Mouse (Mus musculus) CD4-positive, CD25-positive, alpha-beta regulatory T cell, adult 4 months (primary cell): Measurements from ENCODE around the gene Btbd11. TPM values are rescaled to one million over a fixed set of nuclear protein-coding genes. Genes with fewer than 3 reads are reported as not detected.

ENCODE experiments used
- ATAC-seq: one replicate; pipeline ENCODE4 v1.8.0; 2017
- polyA plus RNA-seq, 2 experiments: library from polyadenylated mRNA; unstranded; fragments of 100-300 nt; shearing (Covaris generic); gene quantifications; one replicate each; pipeline ENCODE4 v1.2.1; 2017

Btbd11 gene
- polyA plus RNA-seq, 2 experiments from 2014 or later: 3.6 to 5.6 TPM

DNA sequence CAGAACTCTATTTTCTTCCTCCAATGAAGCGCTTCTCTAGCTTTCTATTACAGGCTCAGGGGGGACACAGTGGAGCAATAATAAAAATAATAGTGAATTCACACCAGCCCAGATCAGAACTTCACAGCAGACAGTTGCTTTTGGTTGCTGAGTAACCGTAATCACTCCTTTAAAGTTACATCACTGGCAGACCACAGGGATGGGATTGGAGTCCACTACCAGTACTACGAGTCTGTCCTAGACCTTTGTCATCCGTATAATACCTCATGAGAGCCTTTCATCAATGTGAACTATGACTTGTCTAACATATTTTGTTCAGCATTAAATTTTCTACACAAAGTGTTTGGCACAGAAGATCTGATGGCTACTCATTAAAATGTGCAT, 35.0 kb downstream of the Btbd11 start:
- ATAC-seq: no peak

DNA sequence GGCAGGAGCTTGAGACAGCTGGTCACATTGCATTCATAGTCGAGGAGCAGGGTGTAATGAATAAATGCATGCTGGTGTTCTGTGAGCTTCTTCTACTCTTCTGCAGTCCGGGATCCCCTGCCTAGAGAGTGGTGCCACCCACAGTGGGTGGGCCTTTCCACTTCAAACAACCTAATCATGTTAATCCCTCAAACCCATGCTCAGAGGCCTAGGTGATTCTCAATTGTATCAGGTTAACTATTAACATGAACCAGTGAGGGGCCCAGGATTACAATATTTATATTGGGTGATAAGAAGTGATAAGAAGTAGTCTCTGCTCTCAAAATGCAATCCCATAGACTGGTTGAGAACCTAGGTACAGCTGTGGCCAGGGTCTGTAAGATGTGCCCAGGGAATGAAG, 39.1 kb downstream of the Btbd11 start:
- no peak for ATAC-seq

DNA sequence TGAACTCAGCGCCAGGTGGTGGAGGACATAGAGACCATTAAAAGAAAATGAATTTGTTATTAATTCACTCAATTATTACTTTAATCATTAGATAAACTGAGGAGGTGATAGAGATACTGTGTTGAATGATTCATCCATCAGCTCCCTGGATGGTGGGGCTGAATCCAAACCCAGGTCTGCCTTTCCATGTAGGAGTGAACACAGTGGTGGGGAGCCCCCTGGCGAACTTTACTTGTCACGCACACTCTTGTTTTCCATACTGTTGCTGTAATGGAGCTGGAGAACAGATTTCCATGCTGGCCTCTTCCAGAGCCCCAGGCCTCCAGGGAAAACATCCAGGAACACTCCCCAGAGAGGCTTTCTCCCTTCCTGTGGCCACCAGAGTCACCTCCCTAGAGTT, 50.6 kb downstream of the Btbd11 start:
- no peak for ATAC-seq

DNA sequence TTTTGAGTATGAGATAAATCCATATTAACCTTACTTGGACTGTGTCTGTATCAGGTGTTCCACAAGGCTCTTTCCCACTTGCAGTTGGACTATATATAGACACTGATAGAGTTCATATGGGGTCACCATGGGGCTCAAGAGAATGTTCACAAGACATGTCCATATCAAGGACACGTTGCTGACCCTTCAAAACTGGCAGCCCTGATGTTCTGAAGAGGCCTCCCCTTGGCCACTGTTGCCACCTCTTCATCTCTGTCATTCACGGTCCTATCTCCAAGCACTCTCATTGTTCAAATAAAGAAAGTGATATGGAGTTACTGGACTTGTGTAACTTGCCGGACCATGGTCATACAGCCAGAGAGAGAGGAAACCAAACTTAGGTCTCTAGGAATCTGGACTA, 56.8 kb downstream of the Btbd11 start:
- no peak for ATAC-seq

DNA sequence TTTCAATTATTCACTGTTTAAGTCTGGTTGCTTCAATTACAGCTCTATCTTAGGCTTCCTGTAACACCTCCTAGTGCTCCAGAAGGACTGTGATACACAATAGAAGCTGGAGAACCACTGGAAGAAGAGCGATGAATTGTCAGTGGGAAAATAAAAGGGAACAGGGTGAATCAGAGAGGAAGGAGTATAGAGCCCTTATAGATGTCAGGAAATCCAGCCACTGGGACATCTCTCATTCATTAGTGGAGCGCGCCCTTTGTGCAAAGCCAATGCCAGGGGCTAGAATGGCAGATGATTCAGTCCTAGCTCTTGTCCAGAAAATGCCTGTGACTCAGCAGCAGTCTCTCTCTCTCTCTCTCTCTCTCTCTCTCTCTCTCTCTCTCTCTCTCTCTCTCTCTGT, 59.3 kb downstream of the Btbd11 start:
- no peak for ATAC-seq

DNA sequence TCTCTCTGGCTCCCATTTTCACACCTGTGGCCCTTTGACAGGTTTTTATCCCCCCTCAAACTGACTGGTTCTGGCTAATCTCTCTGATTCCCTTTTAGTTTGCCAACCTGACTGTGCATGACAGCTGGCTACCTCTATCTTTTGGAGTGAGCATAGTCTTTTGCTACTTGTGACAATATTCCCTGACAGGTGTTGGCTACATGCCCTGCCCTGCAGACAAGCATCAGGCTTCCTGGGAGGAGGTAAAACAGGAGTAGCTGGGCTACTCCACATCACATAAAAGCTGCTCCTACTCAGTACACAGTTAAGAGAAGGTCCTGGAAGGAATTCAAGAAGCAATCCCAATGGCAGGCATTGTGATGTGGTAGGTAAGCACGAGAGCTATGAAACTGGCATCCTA, 60.1 kb downstream of the Btbd11 start:
- no peak for ATAC-seq

DNA sequence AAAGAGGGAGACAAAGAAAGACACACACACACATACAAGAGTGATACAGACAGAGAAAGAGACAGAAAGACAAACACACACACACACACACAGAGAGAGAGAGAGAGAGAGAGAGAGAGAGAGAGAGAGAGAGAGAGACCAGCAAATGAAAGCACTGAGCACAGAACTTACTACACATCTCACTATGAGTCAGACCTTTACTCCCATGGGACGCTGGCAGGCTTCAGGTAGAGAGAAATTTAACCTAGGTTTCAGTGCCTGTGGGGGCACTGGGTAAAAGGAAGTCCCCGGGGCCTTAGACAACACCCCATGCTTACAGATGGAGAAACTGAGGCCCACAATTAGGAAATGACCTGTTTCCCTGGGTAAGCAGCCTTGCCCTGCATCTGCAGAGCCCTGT, 61.3 kb downstream of the Btbd11 start:
- no peak for ATAC-seq

DNA sequence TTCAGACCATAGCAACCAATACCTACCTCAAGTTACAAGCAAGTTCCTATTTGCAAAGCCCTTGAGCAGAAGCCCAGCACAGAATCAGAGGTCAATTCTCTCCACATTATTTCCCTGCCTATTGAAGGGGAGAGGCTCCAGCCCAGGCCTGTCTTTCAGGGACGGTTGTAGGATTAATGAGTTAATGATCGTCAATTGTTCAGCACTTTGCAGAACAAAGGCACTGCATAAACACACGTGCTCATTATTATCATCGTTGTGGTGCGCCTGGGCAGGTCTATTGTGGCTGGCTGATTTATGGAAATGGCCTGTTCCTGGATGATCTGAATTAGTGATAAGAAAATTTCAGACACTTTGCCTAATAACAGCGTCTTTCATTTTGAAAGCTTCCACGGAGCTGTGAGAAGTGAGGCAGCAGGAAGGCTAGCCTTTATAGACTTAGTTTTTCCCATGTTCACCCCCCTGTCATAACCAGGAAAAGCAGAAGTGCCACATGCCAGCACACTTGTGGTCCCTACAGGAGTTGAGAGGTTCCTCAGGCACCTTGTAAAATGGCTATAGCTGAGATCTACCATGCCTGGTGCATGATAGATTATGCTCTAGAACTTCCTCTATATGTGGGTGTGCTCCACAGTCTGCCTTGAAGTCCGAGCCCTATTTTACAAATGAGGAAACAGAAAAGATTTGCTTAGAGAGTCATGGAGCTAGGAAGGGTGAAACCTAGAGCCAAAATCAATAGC, 65.2 kb downstream of the Btbd11 start:
- ATAC-seq: no peak

DNA sequence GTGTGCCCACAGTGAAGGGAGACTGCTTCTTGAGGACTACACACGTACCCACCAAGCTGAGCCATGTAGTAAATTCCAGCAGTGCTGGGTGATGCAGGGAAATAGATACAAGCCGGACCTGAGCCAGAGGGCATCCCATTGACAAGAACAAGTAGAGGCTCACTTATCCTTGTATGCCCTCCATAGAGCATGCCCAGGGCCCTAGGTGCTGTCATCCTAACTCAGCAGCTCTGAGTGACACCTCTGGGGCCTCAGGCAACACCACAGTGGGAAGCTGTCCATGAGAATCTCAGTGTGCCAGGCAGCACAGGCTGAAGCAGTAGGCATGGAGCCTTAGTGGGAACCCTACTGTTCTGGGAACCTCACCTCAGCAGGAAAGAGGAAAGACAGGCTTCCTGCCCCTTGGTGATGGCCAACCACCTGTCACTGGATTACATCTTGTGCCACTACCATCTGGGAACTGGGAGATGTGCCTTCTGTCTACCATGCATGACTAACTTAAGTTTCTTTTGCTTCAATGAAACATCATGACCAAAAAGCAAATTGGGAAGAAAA, 66.7 kb downstream of the Btbd11 start:
- no peak for ATAC-seq

DNA sequence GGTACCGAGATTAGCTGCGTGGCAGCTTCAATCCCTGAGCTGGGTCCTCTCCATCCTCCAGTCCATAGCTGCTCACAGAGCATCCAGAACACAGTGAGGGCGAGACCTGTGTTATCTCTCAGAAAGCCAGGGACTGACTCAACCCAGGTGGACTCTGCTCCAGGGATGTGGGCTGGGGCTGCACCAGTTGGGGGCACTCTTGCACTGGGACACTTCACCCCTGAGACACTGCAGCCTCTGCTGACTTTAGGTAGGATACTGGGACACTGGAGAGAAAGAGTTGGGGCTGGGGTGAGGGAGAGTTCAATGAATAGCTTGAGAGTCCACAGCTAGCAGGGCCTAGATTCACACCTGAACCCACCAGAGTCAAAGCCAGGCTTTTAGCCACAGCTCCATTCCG, 69.4 kb downstream of the Btbd11 start:
- ATAC-seq: no peak

DNA sequence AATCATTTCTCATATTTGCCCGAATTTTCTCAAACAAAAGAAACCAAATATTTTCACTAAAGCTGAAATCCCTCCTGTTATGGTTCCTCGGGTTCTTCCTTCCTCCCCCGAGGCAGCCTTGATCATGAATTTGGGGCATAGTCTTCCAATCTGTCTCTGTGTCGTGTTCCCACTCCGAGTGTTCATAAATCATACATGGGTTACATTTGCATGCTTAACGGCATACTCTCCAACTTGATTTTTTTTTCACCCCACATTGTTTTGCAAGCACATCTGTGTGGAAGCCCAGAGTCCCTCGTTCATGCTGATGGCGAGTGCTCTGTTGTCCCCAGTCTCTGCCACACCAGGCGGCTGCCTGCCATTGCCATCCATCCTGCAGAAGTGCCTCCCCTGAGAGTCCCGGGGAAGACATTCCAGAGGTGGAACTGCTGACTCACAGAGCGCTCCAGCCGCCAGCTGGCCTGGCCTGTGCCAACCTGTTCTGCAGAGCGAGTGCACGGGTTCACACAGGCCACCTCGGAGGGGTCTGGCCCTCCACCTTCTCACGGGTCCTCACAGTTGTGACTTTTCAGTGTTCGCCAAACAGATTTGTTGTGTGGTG, 72.2 kb downstream of the Btbd11 start:
- no peak for ATAC-seq

DNA sequence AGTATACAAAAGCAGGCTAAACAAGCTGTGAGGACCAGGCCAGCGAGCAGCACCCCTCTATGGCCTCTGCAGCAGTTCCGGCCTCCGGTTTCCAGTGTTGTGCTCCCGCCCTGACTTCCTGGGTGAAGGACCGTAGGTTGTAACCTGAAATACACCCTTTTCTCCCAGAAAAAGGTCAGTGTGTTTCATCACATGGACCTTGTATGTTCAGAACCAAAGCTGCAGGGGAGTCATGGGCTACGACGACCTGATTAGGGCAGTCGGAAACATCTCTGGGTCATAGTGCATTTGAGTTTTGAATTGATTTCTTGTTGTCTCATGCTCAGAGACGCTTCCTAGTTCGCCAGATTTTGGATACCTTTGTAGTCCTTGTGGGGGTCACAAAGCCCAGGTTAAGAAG, 74.1 kb downstream of the Btbd11 start:
- ATAC-seq: no peak

DNA sequence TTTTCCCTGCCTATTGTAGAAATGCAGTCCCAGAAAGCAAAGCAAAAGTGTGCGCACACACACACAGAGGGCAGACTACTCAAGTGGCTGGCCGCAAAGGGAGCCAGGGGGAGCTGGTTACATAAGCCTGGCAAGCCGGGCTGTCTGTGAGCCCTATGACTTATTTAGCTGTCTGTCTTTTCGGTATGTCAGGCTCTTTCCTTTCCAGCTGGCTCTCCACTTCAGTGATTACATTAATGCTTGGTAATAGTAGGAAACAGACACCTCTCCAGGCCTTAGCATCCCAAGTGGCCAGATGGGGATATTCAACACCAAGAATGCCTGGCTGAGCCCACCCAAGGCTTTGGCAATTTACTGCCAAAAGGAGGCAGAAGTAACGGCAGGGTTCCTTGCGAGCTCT, 77.5 kb downstream of the Btbd11 start:
- no peak for ATAC-seq

DNA sequence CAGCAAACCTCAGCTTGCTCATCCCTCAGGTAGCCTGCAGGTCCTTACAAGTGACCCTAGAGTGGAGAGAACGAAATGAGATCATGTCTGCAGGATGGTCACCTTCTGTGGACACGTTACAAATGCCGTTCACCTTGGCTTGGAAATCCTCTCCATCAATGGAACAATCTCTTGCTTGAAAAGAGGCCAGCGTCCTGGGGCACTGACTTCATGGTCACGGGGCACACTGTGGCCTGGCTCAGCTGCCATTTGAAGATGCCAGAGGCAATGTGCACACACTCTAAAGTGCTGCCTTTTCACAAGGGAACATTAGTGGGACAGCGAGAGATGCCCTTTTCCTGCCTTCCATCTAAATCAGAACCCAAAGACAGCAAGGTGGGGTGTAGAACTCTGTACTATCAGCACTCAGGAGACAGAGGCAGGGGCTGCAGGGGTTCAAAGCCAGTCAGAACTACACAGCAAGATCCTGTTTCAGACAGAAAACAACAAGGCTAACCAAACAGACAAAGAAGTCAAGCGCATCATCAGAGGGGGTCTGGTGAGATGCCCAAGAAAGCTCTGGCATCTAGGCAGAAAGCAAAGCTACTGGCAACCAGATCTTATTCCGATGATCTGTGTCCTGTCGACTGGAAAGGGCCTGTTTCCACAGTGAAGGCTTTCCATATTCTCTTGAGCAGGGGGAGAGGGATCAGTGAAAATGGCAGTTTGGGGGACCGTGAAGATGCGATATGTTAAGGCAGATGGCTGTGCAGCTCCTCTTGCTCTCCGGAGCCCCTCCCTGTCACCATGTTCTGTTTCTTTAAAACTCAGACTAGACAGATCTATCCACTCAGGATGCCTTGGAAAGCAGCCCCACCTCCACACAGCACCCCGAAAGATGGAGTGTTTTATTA, 79.1 kb downstream of the Btbd11 start:
- no peak for ATAC-seq

DNA sequence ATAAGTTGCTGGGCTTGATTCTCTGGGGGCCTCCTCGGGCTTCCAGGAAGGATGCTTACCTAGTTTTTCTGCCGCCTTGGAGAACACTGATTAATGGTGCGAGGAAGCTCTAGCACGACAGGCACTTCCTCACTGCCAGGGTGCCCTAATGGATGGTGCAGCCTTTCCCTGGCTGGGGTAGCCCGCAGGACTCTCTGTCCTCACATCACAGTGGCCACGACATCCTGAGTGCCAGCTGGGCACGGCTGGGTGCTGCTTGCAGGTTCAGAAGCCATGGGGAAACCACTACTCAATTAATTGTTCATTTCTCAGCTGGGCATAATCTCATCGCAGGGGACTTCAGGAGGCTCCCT, 79.8 kb downstream of the Btbd11 start:
- no peak for ATAC-seq

DNA sequence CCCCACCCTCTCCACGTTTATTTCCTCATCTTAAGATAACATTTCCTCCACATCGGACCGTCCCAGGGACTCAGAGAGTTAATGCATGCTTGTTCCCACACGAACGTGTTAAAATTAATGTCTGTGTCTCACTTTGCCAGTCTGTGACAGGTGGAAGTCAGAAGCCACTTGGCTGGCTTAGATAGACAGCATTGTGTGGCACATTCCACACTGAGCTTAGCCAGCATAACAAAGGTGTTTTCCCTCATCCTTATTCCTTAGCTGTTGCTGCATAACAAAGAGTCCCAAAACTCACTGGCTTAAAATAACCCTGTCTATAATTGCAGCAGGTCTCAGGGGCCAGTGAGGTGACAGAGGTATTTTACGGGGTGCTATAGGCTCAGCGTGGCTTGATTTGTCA, 80.8 kb downstream of the Btbd11 start:
- no peak for ATAC-seq

DNA sequence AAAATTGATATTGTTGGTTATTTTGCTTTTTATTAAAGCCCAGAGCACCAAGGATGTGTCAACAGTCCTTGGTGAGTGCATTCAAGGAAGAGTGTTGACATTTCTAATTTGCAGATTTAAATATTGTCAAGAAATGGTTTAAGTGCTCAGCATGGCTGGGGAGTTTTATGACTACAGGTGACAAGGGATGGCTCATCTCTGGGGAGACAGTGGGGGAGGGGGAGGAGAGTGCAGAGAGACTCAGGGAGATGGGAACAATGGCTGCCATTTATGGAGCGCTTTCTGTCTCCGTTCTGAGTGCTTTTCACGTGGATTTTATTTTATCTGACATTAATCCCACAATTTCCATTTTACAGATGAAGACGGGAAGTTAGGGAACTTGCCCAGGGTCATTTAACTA, 81.9 kb downstream of the Btbd11 start:
- no peak for ATAC-seq

DNA sequence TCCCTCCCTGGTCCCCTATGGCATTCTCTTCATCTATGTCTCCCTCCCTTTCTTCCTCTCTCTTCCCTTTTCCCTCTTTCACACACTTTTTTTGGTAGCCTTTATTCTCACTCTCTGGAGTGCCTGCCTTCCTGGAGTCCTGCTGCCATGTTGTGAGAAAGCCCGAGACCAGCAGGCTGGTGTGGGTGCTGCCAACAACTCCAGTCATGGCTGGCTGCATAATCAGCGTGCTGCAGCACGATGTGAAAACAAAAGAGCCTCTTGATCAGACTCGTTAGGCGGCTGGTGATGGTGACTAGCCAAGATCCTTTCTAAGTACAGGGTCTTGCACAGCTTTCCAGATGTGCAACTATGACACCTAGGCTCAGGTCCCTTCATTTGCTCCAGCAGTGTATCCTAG, 82.7 kb downstream of the Btbd11 start:
- no peak for ATAC-seq

DNA sequence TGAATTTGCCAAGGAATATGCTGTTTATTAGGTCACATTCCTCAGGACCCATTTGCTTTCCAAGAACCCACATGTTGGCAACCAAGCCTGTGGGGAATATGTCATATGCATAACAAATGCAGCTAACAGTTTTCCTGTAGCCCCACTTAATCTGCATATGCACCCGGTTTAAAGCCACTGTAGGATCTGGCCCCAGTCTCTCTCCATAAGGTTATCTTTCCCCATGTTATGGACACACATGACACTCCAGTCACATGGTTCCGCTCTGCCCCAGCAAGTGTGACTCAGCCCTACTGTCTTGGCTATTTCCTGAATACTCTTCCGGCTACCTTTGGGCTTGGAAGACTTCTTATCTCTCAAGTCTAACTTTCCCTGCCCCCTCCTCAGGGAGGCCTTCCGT, 86.7 kb downstream of the Btbd11 start:
- no peak for ATAC-seq

DNA sequence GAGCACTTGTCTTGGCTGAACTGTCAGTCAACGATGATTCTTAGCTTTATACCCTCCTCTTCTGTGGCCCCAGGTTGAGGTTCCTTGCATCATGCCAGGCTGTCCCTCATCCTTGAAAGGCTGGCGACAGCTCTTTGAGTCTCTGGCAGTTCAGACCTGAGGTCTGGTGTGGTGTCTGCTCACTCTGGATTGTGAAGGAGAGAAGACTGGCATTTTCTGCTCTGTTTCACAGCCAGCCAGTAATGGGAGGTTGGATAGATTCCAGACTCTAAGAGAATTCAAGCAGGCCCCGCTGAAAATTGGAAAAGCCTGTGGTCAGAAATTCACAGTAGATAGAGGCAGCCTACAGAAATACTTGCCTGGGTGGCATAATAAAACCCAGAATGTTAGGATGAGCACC, 87.3 kb downstream of the Btbd11 start:
- ATAC-seq: no peak

DNA sequence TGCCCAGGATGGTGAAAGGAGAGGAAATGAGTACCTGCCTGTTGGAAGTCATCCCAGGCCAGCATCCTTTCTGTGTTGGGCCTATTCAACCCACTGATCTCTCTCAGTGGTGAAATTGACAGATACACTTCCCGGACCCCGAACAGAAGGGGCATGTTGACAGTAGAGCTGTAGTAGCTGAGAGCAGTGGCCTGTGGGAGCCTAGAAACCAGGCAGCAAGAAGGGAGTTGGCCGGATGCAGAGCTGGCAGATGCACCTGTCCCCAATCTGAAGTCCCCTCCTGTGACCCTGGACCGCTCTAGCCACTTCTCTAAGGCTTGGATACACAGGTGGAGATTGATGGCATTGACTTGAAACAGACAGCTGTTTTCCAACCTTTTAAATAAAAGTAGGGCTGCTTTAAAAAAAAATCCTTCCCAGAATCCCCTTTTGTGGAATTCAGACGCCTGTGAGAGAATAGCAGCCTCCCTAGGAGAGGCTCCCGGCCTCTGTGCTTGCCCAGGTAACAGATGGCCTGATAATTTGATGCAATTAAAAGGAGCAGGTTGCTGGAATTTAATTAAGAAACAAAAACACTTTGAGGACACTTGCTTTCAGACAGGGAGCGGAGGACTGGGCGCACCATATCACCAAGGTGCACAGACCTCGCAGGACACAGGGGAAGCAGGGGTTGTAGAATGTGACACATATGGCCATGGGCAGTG, 89.2 kb downstream of the Btbd11 start:
- no peak for ATAC-seq

DNA sequence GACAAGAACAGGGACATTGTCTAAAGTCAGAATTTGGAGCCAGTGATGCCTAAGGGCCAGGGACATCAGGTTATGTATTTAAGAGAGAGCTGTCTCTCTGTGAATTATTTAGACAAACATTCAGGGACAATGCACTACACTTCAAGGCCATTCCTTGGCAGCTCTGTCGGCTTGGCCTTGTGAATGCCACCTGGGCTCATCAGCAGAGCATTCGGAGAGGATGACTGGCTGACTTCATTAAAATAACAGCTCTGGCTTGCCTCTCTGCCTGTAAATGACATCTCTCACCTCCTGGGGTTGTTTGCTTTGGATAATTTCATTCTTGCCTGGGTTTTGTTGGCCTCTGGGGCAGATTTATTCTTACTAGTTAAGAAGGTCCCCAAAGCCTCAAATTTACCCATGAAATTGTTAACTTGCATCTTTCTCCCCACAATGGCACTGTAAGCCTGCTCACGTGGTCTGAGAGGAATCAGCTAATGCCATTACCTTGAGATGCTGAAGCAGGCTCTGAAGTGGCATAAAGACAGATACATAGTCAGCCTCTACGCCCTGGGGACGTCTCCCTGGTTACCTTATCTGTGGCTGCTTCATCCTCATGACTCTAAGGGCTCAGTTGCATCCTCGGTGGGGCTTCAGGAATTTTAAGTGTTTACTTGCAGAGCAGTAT, 93.5 kb downstream of the Btbd11 start:
- ATAC-seq: no peak
